Mouse (Mus musculus): ENCODE measurements around the gene Slc30a7.

DNA sequence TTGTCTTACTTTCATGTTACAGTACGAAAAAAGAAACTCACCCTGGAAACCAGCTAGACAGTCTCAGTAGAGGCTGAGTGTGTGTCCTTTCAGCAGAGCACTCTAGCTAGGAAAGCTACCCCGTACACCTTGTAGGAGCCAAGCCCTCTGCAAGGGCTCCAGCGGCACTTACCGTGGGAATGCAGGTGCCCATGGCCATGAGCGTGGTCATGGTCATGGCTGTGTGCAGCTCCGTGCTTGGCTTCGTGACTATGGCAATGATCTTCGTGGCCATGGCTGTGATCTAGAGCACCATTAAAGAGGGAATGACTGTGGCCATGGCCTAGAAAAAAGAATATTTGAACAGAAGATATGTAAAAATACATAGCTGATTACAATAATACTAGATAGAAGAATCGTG is 22.6 kb downstream of the Slc30a7 start:
- TF ChIP-seq POLR2A (IDR thresholded peaks at IDR 0.05; ENCODE audit: borderline replicate concordance, control insufficient read depth, low read depth, low read length) (no peak), CTCF (IDR thresholded peaks at IDR 0.05; ENCODE audit: control insufficient read depth, insufficient read depth, low read length) (no peak)
